Mouse (Mus musculus) right cerebral cortex, adult 2 months (tissue): ENCODE measurements around the gene Plcl1.

Source experiments
- DNase-seq, 2 experiments: peaks; one replicate each; pipeline ENCODE4 v3.0.0; 2021 to 2022; ENCODE audit warnings: low spot score in 2 of 2

The Plcl1 gene

GRCm38 (mm10) chr1:55702106-55702505 lies 296.4 kb downstream of the Plcl1 start:
- no peak for DNase-seq

GRCm38 (mm10) chr1:55704707-55705106 lies 299.0 kb downstream of the Plcl1 start:
- DNase-seq = no peak

GRCm38 (mm10) chr1:55705173-55705572 lies 299.5 kb downstream of the Plcl1 start:
- DNase-seq = no peak

- DNase-seq = no peak
These were observed 300.0 kb downstream of the Plcl1 start for GRCm38 (mm10) chr1:55705756-55706155.

- no peak for DNase-seq
These were observed 301.2 kb downstream of the Plcl1 start for GRCm38 (mm10) chr1:55706933-55707332.

GRCm38 (mm10) chr1:55717283-55717803 lies 311.6 kb downstream of the Plcl1 start:
- DNase-seq = no peak

DNA sequence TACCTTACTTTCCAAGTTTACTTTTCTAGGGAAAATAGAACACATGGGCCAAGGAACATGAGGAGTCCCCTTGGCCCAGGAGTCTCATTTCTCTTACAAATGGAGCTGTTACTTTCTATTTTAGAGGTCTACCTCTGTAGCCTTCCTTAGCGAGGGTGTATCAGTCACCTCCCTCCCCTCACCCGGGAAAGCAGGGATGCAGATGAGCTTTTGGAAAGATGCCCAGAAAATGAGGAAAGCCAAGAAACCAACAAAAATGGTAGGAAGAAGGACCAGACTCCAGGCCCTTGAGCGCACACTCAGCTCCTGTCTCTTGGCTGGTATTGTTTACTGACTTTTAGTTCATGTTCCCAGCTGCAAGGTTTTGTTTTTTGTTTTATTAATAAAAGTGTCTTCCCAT lies 319.7 kb downstream of the Plcl1 start:
- no peak for DNase-seq

DNA sequence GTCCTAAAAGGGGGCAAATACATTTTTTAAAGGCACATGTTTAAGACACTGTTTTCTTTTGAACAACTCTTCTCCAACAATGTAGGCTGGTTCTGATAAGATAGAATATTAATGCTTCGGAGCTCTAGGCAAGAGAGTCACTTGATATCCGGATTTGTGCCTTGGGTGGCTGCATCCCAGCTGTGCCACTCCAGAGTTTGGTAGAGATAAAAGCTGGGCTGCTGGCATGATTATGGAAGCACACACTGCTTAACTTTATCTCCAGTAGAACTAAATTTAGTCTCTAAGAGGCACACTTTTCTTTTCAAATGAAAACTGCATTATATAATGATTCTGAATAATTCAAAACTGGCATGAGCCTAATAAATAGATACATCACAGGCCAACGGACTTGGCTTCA lies 323.6 kb downstream of the Plcl1 start:
- DNase-seq = no peak

DNA sequence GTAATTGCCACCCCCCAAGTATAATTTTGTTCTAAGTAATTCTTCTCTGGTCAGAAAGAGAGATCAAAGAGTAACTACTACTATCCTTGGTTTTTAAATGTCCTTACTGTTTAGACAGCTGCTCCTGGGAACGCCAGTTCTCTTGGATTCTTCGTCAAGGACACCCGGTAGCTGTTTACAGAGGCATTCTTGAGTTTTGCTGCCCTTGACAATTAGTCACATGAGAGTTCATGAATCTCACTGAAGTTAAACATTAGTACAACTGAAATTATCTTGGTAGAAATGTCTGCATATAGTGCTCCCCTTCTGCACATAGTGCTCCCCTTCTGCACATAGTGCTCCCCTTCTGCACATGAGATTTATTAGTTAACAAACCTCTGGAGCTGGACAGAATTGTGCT lies 327.2 kb downstream of the Plcl1 start:
- no peak for DNase-seq

DNA sequence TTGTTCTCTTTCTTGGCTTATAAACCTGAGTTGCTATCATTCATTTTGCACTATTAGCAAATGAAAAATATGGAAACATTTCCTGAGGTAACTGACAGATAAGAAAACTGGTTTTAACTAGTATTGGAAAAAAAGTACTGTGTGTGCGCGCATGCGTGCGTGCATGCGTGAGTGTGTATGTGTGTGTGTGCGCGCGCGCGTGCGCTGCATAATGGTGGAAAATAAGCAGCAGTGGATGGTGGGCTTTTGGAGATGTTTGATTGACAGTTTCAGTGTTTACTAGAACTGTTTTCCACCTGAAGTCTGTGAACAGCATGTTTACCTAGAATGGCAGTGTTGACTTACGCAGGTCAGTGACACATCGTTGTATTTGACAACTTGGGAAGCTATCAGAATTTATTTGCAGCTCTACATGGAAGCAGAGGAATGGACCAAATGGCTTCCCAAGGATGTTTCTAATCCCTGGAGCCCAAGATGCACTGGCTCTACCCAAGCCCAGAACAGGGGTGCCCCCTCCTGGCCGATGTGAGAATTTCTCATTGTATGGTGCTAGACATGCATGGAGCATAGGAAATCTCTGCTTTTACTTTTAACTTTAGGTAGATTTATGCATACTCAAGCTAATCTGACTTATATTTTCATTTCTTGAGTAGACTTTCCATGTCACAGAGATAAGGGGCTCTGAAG lies 330.5 kb downstream of the Plcl1 start:
- peak; percentile 81 to 85 for DNase-seq

GRCm38 (mm10) chr1:55736762-55737288 lies 331.1 kb downstream of the Plcl1 start:
- no peak for DNase-seq

GRCm38 (mm10) chr1:55738746-55739365 lies 333.1 kb downstream of the Plcl1 start:
- no peak for DNase-seq

GRCm38 (mm10) chr1:55741885-55742284 lies 336.2 kb downstream of the Plcl1 start:
- DNase-seq = peak; percentile 41 to 44

DNA sequence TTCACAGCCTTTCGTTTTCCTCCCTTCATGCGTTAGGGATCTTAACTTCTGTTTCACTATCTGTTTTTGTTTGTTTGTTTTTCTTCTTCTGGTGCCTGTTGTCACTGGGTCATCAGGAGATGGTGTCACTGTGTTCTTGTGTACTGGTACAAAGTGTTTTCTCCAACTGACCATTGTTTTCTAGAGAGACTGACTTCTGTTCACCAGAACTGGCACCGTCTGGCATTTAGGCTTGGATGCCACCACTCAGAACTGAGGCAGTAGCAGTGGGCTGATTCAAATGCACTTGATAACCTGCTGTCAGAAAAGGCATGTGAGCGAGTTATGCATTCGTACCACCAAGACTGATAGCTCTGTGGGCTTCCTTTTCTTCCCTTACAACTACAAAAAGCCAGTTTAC lies 342.8 kb downstream of the Plcl1 start:
- no peak for DNase-seq

- DNase-seq = no peak
These were observed 344.0 kb downstream of the Plcl1 start for GRCm38 (mm10) chr1:55749770-55750169.

DNA sequence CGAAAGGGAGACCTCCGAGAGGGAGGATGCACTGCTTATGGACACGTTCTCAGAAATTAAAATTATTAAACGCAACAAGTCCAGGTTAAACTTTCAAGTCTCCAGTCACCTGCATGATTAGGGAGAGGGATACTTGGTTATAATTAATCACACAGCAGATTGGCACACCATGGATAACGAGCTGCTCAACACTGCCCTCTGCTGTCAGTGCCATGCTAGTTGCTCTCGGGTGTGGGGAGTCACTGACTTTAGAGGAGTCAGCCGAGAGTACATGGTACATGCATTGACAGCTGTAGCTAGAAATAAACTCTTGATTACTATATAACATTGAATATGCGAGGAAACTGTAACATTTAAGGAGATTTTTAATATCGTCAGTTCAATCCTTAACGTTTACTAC lies 350.0 kb downstream of the Plcl1 start:
- DNase-seq = peak; percentile 54 to 61

GRCm38 (mm10) chr1:55762284-55762683 lies 356.6 kb downstream of the Plcl1 start:
- DNase-seq = no peak

DNA sequence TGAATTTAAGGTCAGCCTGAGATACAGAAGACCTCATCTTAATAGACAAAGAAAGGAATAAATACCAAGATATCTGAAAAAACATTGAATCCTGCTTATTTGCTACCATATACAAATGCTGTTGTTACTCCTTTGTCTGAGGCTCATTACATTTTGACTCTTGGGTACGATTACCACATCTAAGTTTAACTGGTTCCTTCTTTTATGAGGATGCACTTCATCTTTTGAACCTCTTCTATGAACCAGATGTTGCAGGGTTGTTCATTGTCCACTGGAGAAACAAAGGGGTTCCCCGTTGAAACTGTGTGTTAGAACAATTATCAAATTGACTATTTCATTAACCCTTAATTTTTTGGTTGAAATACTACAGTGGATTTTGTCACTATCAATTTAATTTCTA lies 357.4 kb downstream of the Plcl1 start:
- no peak for DNase-seq

DNA sequence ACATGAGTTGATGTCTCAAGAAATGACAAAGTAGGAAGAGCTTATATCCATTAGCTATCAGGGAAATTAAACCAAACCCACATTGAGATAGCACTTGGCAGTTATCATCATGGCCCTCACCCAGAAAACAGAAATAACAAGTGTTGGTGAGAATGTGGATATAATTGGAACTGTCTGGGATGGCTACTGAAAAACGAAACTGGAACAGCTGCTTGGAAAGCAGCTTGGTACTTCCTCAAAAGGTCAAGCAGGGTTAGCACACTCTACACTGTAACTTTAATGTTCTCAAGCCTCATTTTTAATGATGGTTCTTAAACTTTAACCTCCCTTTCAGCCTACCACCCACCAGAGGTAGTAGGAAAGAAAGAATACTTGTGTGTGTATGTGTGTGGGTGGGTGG lies 361.0 kb downstream of the Plcl1 start:
- DNase-seq = no peak

GRCm38 (mm10) chr1:55770072-55770785 lies 364.5 kb downstream of the Plcl1 start:
- no peak for DNase-seq

DNA sequence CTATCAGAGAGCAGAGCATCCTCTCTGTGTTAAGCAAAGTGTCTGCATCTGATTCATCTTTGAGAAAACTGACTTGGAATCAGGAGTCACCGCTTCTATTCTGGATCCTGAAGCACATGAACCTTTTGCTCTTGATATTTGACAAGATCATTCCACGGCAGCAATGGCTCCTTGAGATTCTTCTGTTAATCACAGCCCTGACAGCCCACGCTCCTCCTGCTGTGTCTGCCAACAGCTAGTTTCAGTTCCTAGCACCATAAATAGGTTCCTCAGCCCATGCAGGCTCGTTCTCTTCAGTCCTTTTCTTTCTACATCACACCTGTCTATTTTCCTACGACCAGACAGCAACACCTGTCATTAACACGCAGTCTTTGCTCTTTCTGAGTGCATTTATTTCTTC lies 387.1 kb downstream of the Plcl1 start:
- DNase-seq = peak; percentile 76 to 77
